Comparison of ENCODE assay signal across 13 mouse cellular contexts in genomic region chr17:27968033-27968750, GRCm38 (mm10). TPM values are rescaled to one million over a fixed set of nuclear protein-coding genes. Genes with fewer than 3 reads are reported as not detected.
A peak's percentile ranks its signal among the peaks of the same experiment; 100 is the strongest.
DNase-seq lines count a peak whose midpoint lies in the region; ATAC-seq and TF ChIP-seq lines count a peak whose summit lies in the region.
"Had no signal": no experiment of that assay in that cellular context is flagged by ENCODE, and none has a peak within 500 bp of the region (broad histone marks: within the 10 kb centered on the region; RNA-seq: fewer than 3 reads in every experiment).

No protein-coding gene starts in this region.

- H3K9me3 ChIP-seq in kidney, postnatal 0 days (replicated peaks; ENCODE audit: low read length) = no peaks in the 10 kb centered on the region
- no peaks in the 10 kb centered on the region for H3K9me3 ChIP-seq in heart, embryonic 10.5 days
- H3K9me3 ChIP-seq: embryonic facial prominence, embryonic 10.5 days; intestine, embryonic 15.5 days had no signal

- no peak for TF ChIP-seq CTCF in kidney, postnatal 0 days (IDR thresholded peaks at IDR 0.05; ENCODE audit: low read depth)
- no peak for TF ChIP-seq CTCF in cortical plate, adult 2 months (IDR thresholded peaks at IDR 0.05; ENCODE audit: extremely low read depth, insufficient read depth, low read length)

- H3K4me2 ChIP-seq in kidney, postnatal 0 days (ENCODE audit: low read length) = no peak overlapping the region
- H3K4me2 ChIP-seq: intestine, embryonic 15.5 days had no signal

- WGBS in kidney, postnatal 0 days = 68% methylated on average over 9 of the region's 9 CpGs
- WGBS in heart, embryonic 10.5 days = 69% methylated on average over 9 of the region's 9 CpGs

- no peak overlapping the region for H3K9ac ChIP-seq in kidney, postnatal 0 days (ENCODE audit: low read depth, low read length)
- H3K9ac ChIP-seq: intestine, embryonic 15.5 days had no signal

- no peaks in the 10 kb centered on the region for H3K36me3 ChIP-seq in kidney, postnatal 0 days (ENCODE audit: insufficient read depth, low read length)
- no peaks in the 10 kb centered on the region for H3K36me3 ChIP-seq in heart, embryonic 10.5 days
- H3K36me3 ChIP-seq: embryonic facial prominence, embryonic 10.5 days; intestine, embryonic 15.5 days had no signal

- peaks cover 23% of the 10 kb centered on the region; the same call in 1 of the 2 replicates for H3K4me1 ChIP-seq in kidney, postnatal 0 days (replicated peaks; ENCODE audit: insufficient read depth, low read length)
- H3K4me1 ChIP-seq in cortical plate, adult 2 months (ENCODE audit: control insufficient read depth, insufficient read depth, low read length) = peaks cover 12% of the 10 kb centered on the region
- peaks cover 48% of the 10 kb centered on the region for H3K4me1 ChIP-seq in heart, embryonic 10.5 days

- DNase-seq in kidney, postnatal 0 days (ENCODE audit: low spot score) = peak; percentile 35
- DNase-seq in kidney, adult 11 months = no peak
- no peak for DNase-seq in heart, embryonic 10.5 days (ENCODE audit: low spot score)
- DNase-seq in lung, postnatal 25 days (ENCODE audit: low spot score) = peak; percentile 57
- DNase-seq in left cerebral cortex, adult 11 months (ENCODE audit: low spot score) = no peak
- no peak for DNase-seq in thymus, postnatal 10 days (ENCODE audit: low spot score in 2 of 2)
- DNase-seq: cerebellum, adult 8-10 months; midbrain, embryonic 14.5 days; thymus, postnatal 25 days had no signal

- no peak overlapping the region; the same call in 1 of the 2 replicates for H3K27ac ChIP-seq in kidney, postnatal 0 days
- H3K27ac ChIP-seq in cortical plate, adult 2 months (ENCODE audit: insufficient read depth, low read length) = peak overlapping the region; percentile 54; the same call in 1 of the 2 replicates
- H3K27ac ChIP-seq in heart, embryonic 10.5 days = 0 out of 2 replicates have a peak overlapping the region, but pooled peaks have one; percentile 18
- H3K27ac ChIP-seq: embryonic facial prominence, embryonic 10.5 days; intestine, embryonic 15.5 days; macrophage had no signal

- TF ChIP-seq POLR2A in cortical plate, adult 2 months (IDR thresholded peaks at IDR 0.05; ENCODE audit: extremely low read depth, insufficient read depth, low read length) = no peak

- no peak overlapping the region for H3K4me3 ChIP-seq in kidney, postnatal 0 days (replicated peaks; ENCODE audit: low read depth, low read length)
- no peak overlapping the region for H3K4me3 ChIP-seq in cortical plate, adult 2 months (ENCODE audit: insufficient read depth, low read length)
- no peak overlapping the region for H3K4me3 ChIP-seq in heart, embryonic 10.5 days
- H3K4me3 ChIP-seq: embryonic facial prominence, embryonic 10.5 days; intestine, embryonic 15.5 days had no signal

- ATAC-seq in kidney, postnatal 0 days (replicated peaks; ENCODE audit: low FRiP score, low read depth) = no peak
- ATAC-seq: intestine, embryonic 15.5 days had no signal

- no peaks in the 10 kb centered on the region for H3K27me3 ChIP-seq in kidney, postnatal 0 days (ENCODE audit: insufficient read depth, low read length)
- H3K27me3 ChIP-seq in heart, embryonic 10.5 days (ENCODE audit: insufficient read depth, poor library complexity, severe bottlenecking) = no peaks in the 10 kb centered on the region
- H3K27me3 ChIP-seq: intestine, embryonic 15.5 days had no signal

RNA-seq across cellular contexts. Expression of gene Taf11, which starts 58.5 kb away (rescaled TPM):
- 55.5 and 58.1 TPM in 2 replicates for polyA plus RNA-seq in kidney, postnatal 0 days (2015; fragmentation: Nextera tagmentation; extraction: Ambion mirVana)
- polyA plus RNA-seq in cortical plate, adult 2 months (2012; rRNA removed) = 45.2 and 63.0 TPM in 2 replicates
- 52.5 and 64.0 TPM in 2 replicates for polyA plus RNA-seq in heart, embryonic 10.5 days (2016; fragmentation: Nextera tagmentation; extraction: Ambion mirVana)

RNA-seq across cellular contexts. Expression of gene Anks1, which starts 59.1 kb away (rescaled TPM):
- polyA plus RNA-seq in kidney, postnatal 0 days (2015; fragmentation: Nextera tagmentation; extraction: Ambion mirVana) = 10.5 and 11.3 TPM in 2 replicates
- 35.8 and 39.8 TPM in 2 replicates for polyA plus RNA-seq in cortical plate, adult 2 months (2012; rRNA removed)
- polyA plus RNA-seq in heart, embryonic 10.5 days (2016; fragmentation: Nextera tagmentation; extraction: Ambion mirVana) = 9.2 and 10.4 TPM in 2 replicates

Comparison
In these comparisons a context has a peak if more than half of its experiments do, and no peak if none do; other contexts are left out.
1. DNase-seq: peak in kidney, postnatal 0 days (single experiment) and lung, postnatal 25 days (single experiment); none in kidney, adult 11 months (single experiment), heart, embryonic 10.5 days (single experiment), left cerebral cortex, adult 11 months (single experiment) and thymus, postnatal 10 days (0 of 2).